Mouse (Mus musculus): ENCODE measurements at regions not wholly inside any gene's neighbourhood (a gene's known extent, or its start where the extent isn't known, plus 50 kb on each side); places are given as distances from the start of the nearest gene placed in this dataset.

GRCm38 (mm10) chr13:38772996-38773395 is 114.1 kb upstream of the Eef1e1 start:
- 43% methylated on average over 6 of the region's 6 CpGs for whole genome bisulfite sequencing
- Histone ChIP-seq H3K9ac (ENCODE audit: low read depth, low read length) (no peak overlapping the region), H3K9me3 (ENCODE audit: control insufficient read depth, low read length) (no peaks in the 10 kb centered on the region), H3K4me1 (ENCODE audit: control insufficient read depth, insufficient read depth, low read length) (no peaks in the 10 kb centered on the region), H3K27me3 (ENCODE audit: control insufficient read depth, insufficient read depth, low read length) (no peaks in the 10 kb centered on the region), H3K36me3 (ENCODE audit: control insufficient read depth, insufficient read depth, low read length) (no peaks in the 10 kb centered on the region), H3K4me2 (replicated peaks; ENCODE audit: low read depth, low read length) (no peak overlapping the region), H3K27ac (ENCODE audit: low read depth, low read length) (no peak overlapping the region), H3K4me3 (ENCODE audit: low read length) (no peak overlapping the region)
- no peak for ATAC-seq (ENCODE audit: low FRiP score, low TSS enrichment)

- ATAC-seq (ENCODE audit: low FRiP score, low TSS enrichment): no peak
- 43% methylated on average over 4 of the region's 4 CpGs for WGBS
- no peaks in the 10 kb centered on the region for H3K9me3 ChIP-seq (ENCODE audit: control insufficient read depth, low read length)
Measured at GRCm38 (mm10) chr13:38766133-38766532, 107.3 kb upstream of the Eef1e1 start.

GRCm38 (mm10) chr13:38760261-38760660 is 101.4 kb upstream of the Eef1e1 start:
- Histone ChIP-seq H3K36me3 (ENCODE audit: control insufficient read depth, insufficient read depth, low read length) (no peaks in the 10 kb centered on the region), H3K27me3 (ENCODE audit: control insufficient read depth, insufficient read depth, low read length) (no peaks in the 10 kb centered on the region), H3K4me1 (ENCODE audit: control insufficient read depth, insufficient read depth, low read length) (no peaks in the 10 kb centered on the region), H3K4me2 (replicated peaks; ENCODE audit: low read depth, low read length) (no peak overlapping the region), H3K27ac (ENCODE audit: low read depth, low read length) (no peak overlapping the region), H3K9me3 (ENCODE audit: control insufficient read depth, low read length) (no peaks in the 10 kb centered on the region), H3K9ac (ENCODE audit: low read depth, low read length) (no peak overlapping the region), H3K4me3 (ENCODE audit: low read length) (no peak overlapping the region)
- 90% methylated on average over 3 of the region's 3 CpGs for WGBS
- ATAC-seq (ENCODE audit: low FRiP score, low TSS enrichment): no peak

More at GRCm38 (mm10) chr13:38766133-38766532, 107.3 kb upstream of the Eef1e1 start:
- Histone ChIP-seq H3K27me3 (ENCODE audit: control insufficient read depth, insufficient read depth, low read length) (no peaks in the 10 kb centered on the region), H3K4me1 (ENCODE audit: control insufficient read depth, insufficient read depth, low read length) (no peaks in the 10 kb centered on the region), H3K9ac (ENCODE audit: low read depth, low read length) (no peak overlapping the region), H3K4me3 (ENCODE audit: low read length) (no peak overlapping the region), H3K4me2 (replicated peaks; ENCODE audit: low read depth, low read length) (no peak overlapping the region), H3K27ac (ENCODE audit: low read depth, low read length) (no peak overlapping the region), H3K36me3 (ENCODE audit: control insufficient read depth, insufficient read depth, low read length) (no peaks in the 10 kb centered on the region)

GRCm38 (mm10) chr13:38756629-38757227 is 97.9 kb upstream of the Eef1e1 start:
- WGBS: 70% methylated on average over 11 of the region's 11 CpGs
- no peak for ATAC-seq (ENCODE audit: low FRiP score, low TSS enrichment)
- H3K9ac ChIP-seq (ENCODE audit: low read depth, low read length): no peak overlapping the region
- peaks cover 1% of the 10 kb centered on the region; the same call in 1 of the 2 replicates for H3K9me3 ChIP-seq (ENCODE audit: control insufficient read depth, low read length)
- no peak overlapping the region for H3K27ac ChIP-seq (ENCODE audit: low read depth, low read length)
- H3K4me3 ChIP-seq (ENCODE audit: low read length): no peak overlapping the region
- no peaks in the 10 kb centered on the region for H3K36me3 ChIP-seq (ENCODE audit: control insufficient read depth, insufficient read depth, low read length)
- H3K4me2 ChIP-seq (replicated peaks; ENCODE audit: low read depth, low read length): no peak overlapping the region
- no peaks in the 10 kb centered on the region for H3K4me1 ChIP-seq (ENCODE audit: control insufficient read depth, insufficient read depth, low read length)
- H3K27me3 ChIP-seq (ENCODE audit: control insufficient read depth, insufficient read depth, low read length): no peaks in the 10 kb centered on the region

GRCm38 (mm10) chr13:38753722-38754121 is 94.9 kb upstream of the Eef1e1 start:
- Histone ChIP-seq H3K9me3 (ENCODE audit: control insufficient read depth, low read length) (peaks cover 3% of the 10 kb centered on the region; the same call in 1 of the 2 replicates), H3K27ac (ENCODE audit: low read depth, low read length) (no peak overlapping the region), H3K9ac (ENCODE audit: low read depth, low read length) (no peak overlapping the region), H3K4me2 (replicated peaks; ENCODE audit: low read depth, low read length) (no peak overlapping the region), H3K36me3 (ENCODE audit: control insufficient read depth, insufficient read depth, low read length) (no peaks in the 10 kb centered on the region), H3K4me1 (ENCODE audit: control insufficient read depth, insufficient read depth, low read length) (no peaks in the 10 kb centered on the region), H3K27me3 (ENCODE audit: control insufficient read depth, insufficient read depth, low read length) (no peaks in the 10 kb centered on the region), H3K4me3 (ENCODE audit: low read length) (no peak overlapping the region)
- no peak for ATAC-seq (ENCODE audit: low FRiP score, low TSS enrichment)
- WGBS: 80% methylated on average over 4 of the region's 4 CpGs

- Histone ChIP-seq H3K4me2 (replicated peaks; ENCODE audit: low read depth, low read length) (no peak overlapping the region), H3K27me3 (ENCODE audit: control insufficient read depth, insufficient read depth, low read length) (no peaks in the 10 kb centered on the region), H3K4me1 (ENCODE audit: control insufficient read depth, insufficient read depth, low read length) (no peaks in the 10 kb centered on the region), H3K4me3 (ENCODE audit: low read length) (no peak overlapping the region), H3K9me3 (ENCODE audit: control insufficient read depth, low read length) (peaks cover 3% of the 10 kb centered on the region; the same call in 1 of the 2 replicates), H3K27ac (ENCODE audit: low read depth, low read length) (no peak overlapping the region), H3K9ac (ENCODE audit: low read depth, low read length) (no peak overlapping the region), H3K36me3 (ENCODE audit: control insufficient read depth, insufficient read depth, low read length) (no peaks in the 10 kb centered on the region)
- ATAC-seq (ENCODE audit: low FRiP score, low TSS enrichment): no peak
- 93% methylated on average over 1 of the region's 1 CpGs for WGBS
Measured at GRCm38 (mm10) chr13:38751876-38752275, 93.0 kb upstream of the Eef1e1 start.

DNA sequence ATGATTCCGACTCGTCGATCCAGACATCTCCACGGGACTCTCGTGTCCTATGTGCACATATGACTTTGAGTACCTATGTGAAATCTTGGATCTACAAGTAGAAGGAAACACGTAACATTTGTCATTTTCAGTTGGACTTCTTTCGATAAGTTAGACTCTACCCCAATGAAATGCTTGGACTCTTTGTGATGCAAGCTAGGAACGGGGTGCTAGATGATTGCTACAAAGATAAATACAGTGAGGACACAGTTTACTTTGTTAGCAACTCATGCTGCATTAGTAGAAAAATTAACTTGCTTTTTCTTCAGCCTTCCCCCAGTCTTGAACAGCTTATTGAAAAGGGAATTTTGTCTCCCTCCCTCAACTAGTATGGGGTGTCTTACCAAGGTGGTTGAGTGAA is 81.2 kb upstream of the Eef1e1 start:
- Histone ChIP-seq H3K4me2 (replicated peaks; ENCODE audit: low read depth, low read length) (no peak overlapping the region), H3K4me1 (ENCODE audit: control insufficient read depth, insufficient read depth, low read length) (no peaks in the 10 kb centered on the region), H3K36me3 (ENCODE audit: control insufficient read depth, insufficient read depth, low read length) (no peaks in the 10 kb centered on the region), H3K27me3 (ENCODE audit: control insufficient read depth, insufficient read depth, low read length) (no peaks in the 10 kb centered on the region), H3K9me3 (ENCODE audit: control insufficient read depth, low read length) (no peaks in the 10 kb centered on the region), H3K9ac (ENCODE audit: low read depth, low read length) (no peak overlapping the region), H3K4me3 (ENCODE audit: low read length) (no peak overlapping the region), H3K27ac (ENCODE audit: low read depth, low read length) (no peak overlapping the region)
- 90% methylated on average over 8 of the region's 8 CpGs for WGBS
- no peak for ATAC-seq (ENCODE audit: low FRiP score, low TSS enrichment)

- H3K9me3 ChIP-seq (ENCODE audit: control insufficient read depth, low read length): no peaks in the 10 kb centered on the region
- no peak for ATAC-seq (ENCODE audit: low FRiP score, low TSS enrichment)
- H3K4me2 ChIP-seq (replicated peaks; ENCODE audit: low read depth, low read length): no peak overlapping the region
- H3K27me3 ChIP-seq (ENCODE audit: control insufficient read depth, insufficient read depth, low read length): no peaks in the 10 kb centered on the region
- no peak overlapping the region for H3K4me3 ChIP-seq (ENCODE audit: low read length)
- no peaks in the 10 kb centered on the region for H3K4me1 ChIP-seq (ENCODE audit: control insufficient read depth, insufficient read depth, low read length)
- no peak overlapping the region for H3K27ac ChIP-seq (ENCODE audit: low read depth, low read length)
- H3K36me3 ChIP-seq (ENCODE audit: control insufficient read depth, insufficient read depth, low read length): no peaks in the 10 kb centered on the region
- 86% methylated on average over 4 of the region's 4 CpGs for WGBS
- no peak overlapping the region for H3K9ac ChIP-seq (ENCODE audit: low read depth, low read length)
Measured at GRCm38 (mm10) chr13:38736361-38737035, 77.6 kb upstream of the Eef1e1 start.

- no peak overlapping the region for H3K4me2 ChIP-seq (replicated peaks; ENCODE audit: low read depth, low read length)
- no peak overlapping the region for H3K27ac ChIP-seq (ENCODE audit: low read depth, low read length)
- no peaks in the 10 kb centered on the region for H3K36me3 ChIP-seq (ENCODE audit: control insufficient read depth, insufficient read depth, low read length)
- H3K9me3 ChIP-seq (ENCODE audit: control insufficient read depth, low read length): no peaks in the 10 kb centered on the region
- no peak for ATAC-seq (ENCODE audit: low FRiP score, low TSS enrichment)
- no peak overlapping the region for H3K4me3 ChIP-seq (ENCODE audit: low read length)
- WGBS: 66% methylated on average over 6 of the region's 6 CpGs
- no peaks in the 10 kb centered on the region for H3K4me1 ChIP-seq (ENCODE audit: control insufficient read depth, insufficient read depth, low read length)
- no peaks in the 10 kb centered on the region for H3K27me3 ChIP-seq (ENCODE audit: control insufficient read depth, insufficient read depth, low read length)
- H3K9ac ChIP-seq (ENCODE audit: low read depth, low read length): no peak overlapping the region
Measured at GRCm38 (mm10) chr13:38735294-38735693, 76.4 kb upstream of the Eef1e1 start.

Measured in kidney, embryonic 14.5 days (tissue).